Mouse (Mus musculus): Measurements from ENCODE around the gene Olfr1196.
"Not testable (repeated sequence)": the region's sequence is repeated elsewhere in the genome, so short reads cannot be mapped to it uniquely, and the experiment has no call there.

Olfr1196 gene

DNA sequence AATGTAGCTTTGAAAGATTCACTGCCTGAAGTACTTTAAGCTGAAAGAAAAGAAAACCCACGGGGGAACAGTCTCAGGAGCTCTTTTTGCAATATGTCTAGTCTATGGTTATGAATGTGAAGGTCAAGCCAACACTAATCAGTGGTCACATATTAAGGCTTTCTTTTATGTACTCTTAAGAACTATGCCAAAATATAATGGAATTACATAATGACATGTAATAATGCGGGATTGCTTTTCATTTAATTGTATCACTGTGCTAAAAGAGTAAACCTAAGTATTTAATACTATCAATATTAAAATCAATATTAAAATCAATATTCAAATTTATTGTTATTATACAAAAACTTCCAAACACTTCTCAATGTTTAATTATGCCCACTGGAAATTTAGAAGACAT is at the start of gene Olfr1196:
TSS of gene Olfr1196 (minus strand) at position 101 of the 400 bp plus-strand sequence.
- DNase-seq (ENCODE audit: low read depth in 1 of 2, low spot score in 2 of 2): no peak

- no peak for DNase-seq (ENCODE audit: low read depth in 1 of 2, low spot score in 2 of 2)
Observed at GRCm38 (mm10) chr2:88751270-88751669, 46.9 kb upstream of the Olfr1196 start, which contains the start of gene Olfr1198. Gene Olfr1198, minus strand, starts transcription at chr2:88751370.

DNA sequence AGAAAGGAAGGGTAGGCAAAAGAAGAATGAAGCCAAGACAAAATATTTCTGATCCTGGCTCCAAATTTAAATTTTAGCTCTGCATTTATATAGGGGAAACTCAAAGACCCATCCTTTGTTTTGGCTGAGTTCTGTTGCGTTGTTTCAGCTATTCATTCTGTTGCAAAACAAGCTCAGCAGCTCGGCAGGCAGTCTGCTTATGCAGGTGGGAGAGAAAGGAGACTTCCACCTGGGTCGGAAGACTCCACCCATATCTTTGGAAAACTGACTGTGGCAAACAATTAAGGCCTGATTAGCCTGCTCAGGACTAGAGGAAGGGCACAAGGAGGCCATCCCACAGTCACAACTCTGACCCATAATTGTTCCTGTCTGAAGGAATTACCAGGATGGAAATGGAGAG is 39.0 kb upstream of the Olfr1196 start:
- DNase-seq (ENCODE audit: low read depth in 1 of 2, low spot score in 2 of 2): no peak

DNA sequence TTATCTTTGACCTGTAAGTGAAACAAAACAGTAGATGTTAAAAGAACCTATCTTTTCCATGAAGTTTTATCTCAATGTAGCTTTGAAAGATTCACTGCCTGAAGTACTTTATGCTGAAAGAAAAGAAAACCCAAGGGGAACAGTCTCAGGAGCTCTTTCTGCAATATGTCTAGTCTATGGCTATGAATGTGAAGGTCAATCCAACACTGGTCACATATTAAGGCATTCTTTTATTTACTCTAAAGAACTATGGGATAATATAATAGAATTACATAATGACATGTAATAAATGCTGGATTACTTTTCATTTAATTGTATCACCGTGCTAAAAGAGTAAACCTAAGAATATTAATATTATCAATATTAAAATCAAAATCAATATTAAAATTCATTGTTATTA is 27.9 kb upstream of the Olfr1196 start, which contains the start of gene Olfr1197:
TSS of gene Olfr1197 (minus strand) at position 101 of the 400 bp plus-strand sequence.
- DNase-seq (ENCODE audit: low read depth in 1 of 2, low spot score in 2 of 2): no peak

- DNase-seq (ENCODE audit: low read depth in 1 of 2, low spot score in 2 of 2): no peak
Observed at GRCm38 (mm10) chr2:88689087-88689486, 15.3 kb downstream of the Olfr1196 start, which contains the start of gene Olfr1195. Gene Olfr1195, minus strand, starts transcription at chr2:88689187.

DNA sequence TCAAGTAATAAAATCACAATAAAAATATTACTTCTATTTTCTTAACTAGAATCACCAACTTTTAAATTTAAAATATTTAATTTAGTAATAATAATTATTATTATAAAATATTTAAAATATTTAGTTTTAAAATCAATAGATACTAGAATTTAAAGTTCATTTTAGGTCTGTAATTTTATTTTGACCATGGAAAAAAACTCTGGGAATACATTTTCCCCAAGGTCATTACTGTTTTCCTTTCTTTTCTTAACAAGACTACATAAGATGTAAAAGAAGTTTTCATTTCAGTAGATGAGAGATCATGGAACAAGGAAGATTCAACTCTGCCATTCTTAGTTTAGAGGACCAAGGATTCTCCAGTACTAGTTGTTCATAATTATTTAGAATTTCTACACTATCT is 29.1 kb downstream of the Olfr1196 start, which contains the start of gene Olfr1193:
TSS of gene Olfr1193 (plus strand) at position 301 of the 400 bp plus-strand sequence.
- DNase-seq (ENCODE audit: low read depth in 1 of 2, low spot score in 2 of 2): not testable (repeated sequence)

GRCm38 (mm10) chr2:88648209-88648608 is 56.2 kb downstream of the Olfr1196 start, which contains the start of gene Olfr1192-ps1:
Gene Olfr1192-ps1, plus strand, starts transcription at chr2:88648509.
- no peak for DNase-seq (ENCODE audit: low read depth in 1 of 2, low spot score in 2 of 2)
